Mouse (Mus musculus): ENCODE results near the gene Ikzf3. TPM values are rescaled to one million over a fixed set of nuclear protein-coding genes. Genes with fewer than 3 reads are reported as not detected.

Gene Ikzf3
- polyA plus RNA-seq, 1 experiment from 2014 or later, result 4.0 TPM

DNA sequence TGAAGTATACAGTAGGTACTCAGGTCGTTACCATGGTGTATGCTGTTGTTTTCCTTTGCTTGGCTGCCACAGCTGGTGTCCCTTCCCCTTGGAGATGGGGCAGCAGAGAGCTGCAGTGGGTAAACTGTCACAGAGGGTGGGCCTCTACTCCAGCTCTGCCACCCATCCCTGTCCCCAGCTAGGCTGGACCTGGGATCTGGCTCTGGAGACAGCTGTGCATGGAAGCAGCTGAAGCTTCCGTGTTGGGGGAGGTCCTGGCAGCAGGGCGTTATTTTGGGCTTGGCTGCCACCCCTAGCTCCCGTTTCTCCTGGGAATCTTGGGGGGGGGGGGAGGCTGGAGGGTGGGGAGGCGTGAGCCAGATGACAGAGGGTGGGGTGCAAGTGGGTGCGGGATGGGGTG lies 127.6 kb downstream of the Ikzf3 start:
- no peaks in the 10 kb centered on the region for H3K27me3 ChIP-seq (ENCODE audit: control insufficient read depth, insufficient read depth, low read length)
- no peaks in the 10 kb centered on the region for H3K9me3 ChIP-seq (replicated peaks; ENCODE audit: control insufficient read depth, low read length)
- no peak overlapping the region for H3K4me2 ChIP-seq (ENCODE audit: low read depth, low read length)
- H3K9ac ChIP-seq (ENCODE audit: low read length), result no peak overlapping the region
- WGBS, result 40% methylated on average over 5 of the region's 6 CpGs
- no peak for ATAC-seq (replicated peaks; ENCODE audit: extremely low read depth, insufficient read depth, low FRiP score)
- H3K36me3 ChIP-seq (ENCODE audit: control insufficient read depth, insufficient read depth), result peaks cover 16% of the 10 kb centered on the region
- peaks cover 52% of the 10 kb centered on the region for H3K4me1 ChIP-seq (ENCODE audit: control insufficient read depth, insufficient read depth, low read length)
- H3K27ac ChIP-seq (ENCODE audit: low read length), result peak overlapping the region; percentile 47
- no peak overlapping the region for H3K4me3 ChIP-seq (ENCODE audit: low read length)

GRCm38 (mm10) chr11:98417074-98417473 lies 128.8 kb downstream of the Ikzf3 start:
- Histone ChIP-seq H3K4me3 (ENCODE audit: low read length) (no peak overlapping the region), H3K27me3 (ENCODE audit: control insufficient read depth, insufficient read depth, low read length) (no peaks in the 10 kb centered on the region), H3K4me2 (ENCODE audit: low read depth, low read length) (no peak overlapping the region), H3K4me1 (ENCODE audit: control insufficient read depth, insufficient read depth, low read length) (peaks cover 52% of the 10 kb centered on the region), H3K27ac (ENCODE audit: low read length) (no peak overlapping the region), H3K9ac (ENCODE audit: low read length) (no peak overlapping the region), H3K9me3 (replicated peaks; ENCODE audit: control insufficient read depth, low read length) (no peaks in the 10 kb centered on the region), H3K36me3 (ENCODE audit: control insufficient read depth, insufficient read depth) (0 out of 2 replicates have a peak, but pooled peaks cover 4% of the 10 kb centered on the region)
- ATAC-seq (replicated peaks; ENCODE audit: extremely low read depth, insufficient read depth, low FRiP score), result no peak
- 88% methylated on average over 1 of the region's 1 CpGs for WGBS

Other genes starting within 250 kb of the Ikzf3 start
- gene Neurod2, start 216.4 kb downstream of the Ikzf3 start, polyA plus RNA-seq (2015; fragmentation: Nextera tagmentation; extraction: Ambion mirVana), result not detected in 2 replicates
- 74.0 and 75.8 TPM in 2 replicates for gene Ppp1r1b, start 197.6 kb downstream of the Ikzf3 start, polyA plus RNA-seq (2015; fragmentation: Nextera tagmentation; extraction: Ambion mirVana)
- gene Stard3, start 187.7 kb downstream of the Ikzf3 start, polyA plus RNA-seq (2015; fragmentation: Nextera tagmentation; extraction: Ambion mirVana), result 43.0 and 43.2 TPM in 2 replicates
- 175 TPM in 2 replicates for gene Tcap, start 162.2 kb downstream of the Ikzf3 start, polyA plus RNA-seq (2015; fragmentation: Nextera tagmentation; extraction: Ambion mirVana)
- 0.37 and 0.39 TPM in 2 replicates for gene Pnmt, start 159.6 kb downstream of the Ikzf3 start, polyA plus RNA-seq (2015; fragmentation: Nextera tagmentation; extraction: Ambion mirVana)
- gene Pgap3, start 145.5 kb downstream of the Ikzf3 start, polyA plus RNA-seq (2015; fragmentation: Nextera tagmentation; extraction: Ambion mirVana), result 18.0 and 19.0 TPM in 2 replicates
- 34.1 and 41.9 TPM in 2 replicates for gene Erbb2, start 133.6 kb downstream of the Ikzf3 start, polyA plus RNA-seq (2015; fragmentation: Nextera tagmentation; extraction: Ambion mirVana)
- 100 and 115 TPM in 2 replicates for gene Mien1, start 107.0 kb downstream of the Ikzf3 start, polyA plus RNA-seq (2015; fragmentation: Nextera tagmentation; extraction: Ambion mirVana)
- gene Grb7, start 99.6 kb downstream of the Ikzf3 start, polyA plus RNA-seq (2015; fragmentation: Nextera tagmentation; extraction: Ambion mirVana), result 1.9 and 4.3 TPM in 2 replicates
- gene Zpbp2, start 5.1 kb upstream of the Ikzf3 start, polyA plus RNA-seq (2015; fragmentation: Nextera tagmentation; extraction: Ambion mirVana), result 0.42 and 0.62 TPM in 2 replicates
- 65.1 and 66.7 TPM in 2 replicates for gene Ormdl3, start 41.3 kb upstream of the Ikzf3 start, polyA plus RNA-seq (2015; fragmentation: Nextera tagmentation; extraction: Ambion mirVana)
- not detected in 2 replicates for gene Lrrc3c, start 52.3 kb upstream of the Ikzf3 start, polyA plus RNA-seq (2015; fragmentation: Nextera tagmentation; extraction: Ambion mirVana)
- gene Gm12355, start 79.6 kb upstream of the Ikzf3 start, polyA plus RNA-seq (2015; fragmentation: Nextera tagmentation; extraction: Ambion mirVana), result 0.30 and 2.9 TPM in 2 replicates
- gene Gsdma3, start 80.3 kb upstream of the Ikzf3 start, polyA plus RNA-seq (2015; fragmentation: Nextera tagmentation; extraction: Ambion mirVana), result 0.09 TPM in 1 of 2 replicates, not detected in the other
- 0.18 TPM in 1 of 2 replicates, not detected in the other for gene Gsdma2, start 100.7 kb upstream of the Ikzf3 start, polyA plus RNA-seq (2015; fragmentation: Nextera tagmentation; extraction: Ambion mirVana)
- not detected in 2 replicates for gene Gsdma, start 118.3 kb upstream of the Ikzf3 start, polyA plus RNA-seq (2015; fragmentation: Nextera tagmentation; extraction: Ambion mirVana)
- 166 and 169 TPM in 2 replicates for gene Psmd3, start 136.5 kb upstream of the Ikzf3 start, polyA plus RNA-seq (2015; fragmentation: Nextera tagmentation; extraction: Ambion mirVana)
- gene Csf3, start 155.2 kb upstream of the Ikzf3 start, polyA plus RNA-seq (2015; fragmentation: Nextera tagmentation; extraction: Ambion mirVana), result not detected in 2 replicates
- gene Med24, start 183.4 kb upstream of the Ikzf3 start, polyA plus RNA-seq (2015; fragmentation: Nextera tagmentation; extraction: Ambion mirVana), result 36.8 and 40.3 TPM in 2 replicates
- 37.5 and 40.2 TPM in 2 replicates for gene Thra, start 194.6 kb upstream of the Ikzf3 start, polyA plus RNA-seq (2015; fragmentation: Nextera tagmentation; extraction: Ambion mirVana)
- 7.0 and 8.2 TPM in 2 replicates for gene Nr1d1, start 229.3 kb upstream of the Ikzf3 start, polyA plus RNA-seq (2015; fragmentation: Nextera tagmentation; extraction: Ambion mirVana)
- 15.2 and 15.5 TPM in 2 replicates for gene Msl1, start 249.5 kb upstream of the Ikzf3 start, polyA plus RNA-seq (2015; fragmentation: Nextera tagmentation; extraction: Ambion mirVana)